Mouse (Mus musculus): ENCODE measurements around the gene Fgfr2.

GRCm38 (mm10) chr7:133044721-133045120, 78.4 kb downstream of the Fgfr2 start:
- no peak for TF ChIP-seq CTCF (IDR thresholded peaks at IDR 0.05; ENCODE audit: borderline replicate concordance, extremely low read depth, insufficient read depth, insufficient read length)
- no peak for TF ChIP-seq POLR2A (IDR thresholded peaks at IDR 0.05; ENCODE audit: borderline replicate concordance, extremely low read depth, insufficient read depth, insufficient read length, poor library complexity, severe bottlenecking)

Measured in brain, embryonic 14.5 days (tissue).